Mouse (Mus musculus) Patski (cell line): ENCODE measurements around the gene Gas7. TPM values are rescaled to one million over a fixed set of nuclear protein-coding genes. Genes with fewer than 3 reads are reported as not detected.

Source experiments
- ATAC-seq: fragments of 100-300 bp; one replicate; pipeline ENCODE4 v1.8.0; 2021
- CTCF ChIA-PET: fragments of 350-600 bp; sonication (Branson Sonifier 250); formaldehyde crosslinking; loops from one replicate; lab custom pipeline; 2022; ENCODE audit warnings: inconsistent platforms; lab: Charles Lee
- POLR2A ChIA-PET: fragments of 350-600 bp; sonication (Branson Sonifier 250); formaldehyde crosslinking; loops from one replicate; lab custom pipeline; 2022; ENCODE audit warnings: antibody characterized with exemption, inconsistent platforms; lab: Charles Lee
- DNase-seq: peaks from one replicate; pipeline ENCODE4 v3.0.0-alpha.2; 2011; ENCODE audit warnings: low read depth, low spot score
- H3K27me3 ChIP-seq: fragments of 371-371 bp; one replicate; pipeline ENCODE4 v1.5.1; 2021
- CTCF ChIP-seq: fragments of 100-300 bp; IDR thresholded peaks from one replicate; pipeline ENCODE4 v1.5.1; 2021
- in situ Hi-C: fragments of 300-500 bp; cut with MboI; formaldehyde crosslinking; loops from 3 replicates; pipeline ENCODE4 v1.11.1; 2018; ENCODE audit warnings: low pct_unique_long_range_greater_than_20kb, mixed read lengths
- polyA plus RNA-seq: library from polyadenylated mRNA; unstranded; gene quantifications from one replicate; pipeline ENCODE4 v1.2.3, GENCODE M21; 2021

Gene Gas7
- polyA plus RNA-seq, 1 experiment from 2014 or later: 0.41 TPM

GRCm38 (mm10) chr11:67515912-67516305 lies 60.7 kb downstream of the Gas7 start:
- ATAC-seq: no peak

DNA sequence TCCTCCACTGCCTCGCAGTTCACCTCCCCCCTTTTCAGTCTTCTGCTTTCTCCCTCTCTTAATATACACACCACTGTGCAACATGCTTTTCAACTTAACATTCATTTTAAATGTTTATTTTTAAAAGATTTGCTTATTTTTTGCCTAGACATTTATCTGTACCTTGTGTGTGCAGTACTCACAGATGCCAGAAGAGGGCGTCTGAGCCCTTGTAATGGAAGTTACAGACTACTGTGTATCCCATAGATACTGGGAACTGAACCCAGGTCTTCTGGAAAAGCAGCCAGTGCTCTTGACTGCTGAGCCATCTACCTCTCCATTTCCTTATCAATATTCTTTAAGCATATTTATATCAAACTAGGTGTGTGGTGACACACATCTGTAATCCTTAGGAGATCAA lies 62.5 kb downstream of the Gas7 start:
- CTCF ChIA-PET: no interaction called here
- TF ChIP-seq CTCF: no peak
- ATAC-seq (no peak), DNase-seq (no peak)
- in situ Hi-C loops: no loop called here
- H3K27me3 ChIP-seq: no peaks in the 10 kb centered on the region
- POLR2A ChIA-PET: no interaction called here

More at GRCm38 (mm10) chr11:67515912-67516305, 60.7 kb downstream of the Gas7 start:
- CTCF ChIA-PET: no interaction called here
- H3K27me3 ChIP-seq: no peaks in the 10 kb centered on the region
- TF ChIP-seq CTCF: no peak
- DNase-seq: no peak
- in situ Hi-C loops: no loop called here
- POLR2A ChIA-PET: interaction anchor here (0.6 kb wide), 1 partner anchor 1550 kb away, joined by 5 read pairs; no protein-coding TSS in a partner anchor

DNA sequence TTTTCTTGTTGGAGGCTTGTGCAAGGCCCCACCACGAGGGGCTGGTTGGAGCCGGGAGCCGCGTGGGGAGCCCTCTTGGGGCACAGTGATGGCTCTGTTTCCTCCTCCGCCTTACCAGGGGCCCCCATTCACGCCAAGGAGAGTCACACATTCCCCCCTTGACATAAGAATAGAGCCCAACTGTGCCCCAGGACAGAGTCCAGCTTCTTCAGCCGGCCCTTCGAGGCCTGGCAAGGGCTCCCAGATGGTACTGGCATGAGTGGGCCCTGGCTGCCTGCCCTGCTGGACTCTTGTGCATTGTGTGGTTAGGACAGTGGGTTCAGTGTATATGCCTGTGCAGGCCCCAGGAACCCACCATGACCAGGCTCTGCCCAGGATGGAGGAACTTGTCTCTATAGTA lies 63.7 kb downstream of the Gas7 start:
- CTCF ChIA-PET: no interaction called here
- in situ Hi-C loops: no loop called here
- ATAC-seq (no peak), DNase-seq (no peak)
- TF ChIP-seq CTCF: no peak
- H3K27me3 ChIP-seq: no peaks in the 10 kb centered on the region
- POLR2A ChIA-PET: no interaction called here

GRCm38 (mm10) chr11:67522671-67523070 lies 67.4 kb downstream of the Gas7 start:
- DNase-seq (no peak), ATAC-seq (no peak)
- in situ Hi-C loops: no loop called here
- ChIA-PET CTCF (interaction anchor here (1.9 kb wide), 1 partner anchor 12 kb away, joined by 4 read pairs; no protein-coding TSS in a partner anchor), POLR2A (no interaction called here)
- no peak for TF ChIP-seq CTCF
- H3K27me3 ChIP-seq: no peaks in the 10 kb centered on the region

GRCm38 (mm10) chr11:67523806-67524205 lies 68.6 kb downstream of the Gas7 start:
- DNase-seq (no peak), ATAC-seq (no peak)
- in situ Hi-C loops: no loop called here
- POLR2A ChIA-PET: no interaction called here
- TF ChIP-seq CTCF: no peak
- CTCF ChIA-PET: no interaction called here
- no peaks in the 10 kb centered on the region for H3K27me3 ChIP-seq

- no peak for TF ChIP-seq CTCF
- ChIA-PET POLR2A (no interaction called here), CTCF (no interaction called here)
- in situ Hi-C loops: no loop called here
- H3K27me3 ChIP-seq: no peaks in the 10 kb centered on the region
- DNase-seq (no peak), ATAC-seq (no peak)
These were observed 69.5 kb downstream of the Gas7 start for GRCm38 (mm10) chr11:67524731-67525130.

GRCm38 (mm10) chr11:67525841-67526240 lies 70.6 kb downstream of the Gas7 start:
- ATAC-seq (no peak), DNase-seq (no peak)
- POLR2A ChIA-PET: no interaction called here
- CTCF ChIA-PET: no interaction called here
- TF ChIP-seq CTCF: no peak
- in situ Hi-C loops: no loop called here
- no peaks in the 10 kb centered on the region for H3K27me3 ChIP-seq

GRCm38 (mm10) chr11:67526621-67527545 lies 71.6 kb downstream of the Gas7 start:
- no peaks in the 10 kb centered on the region for H3K27me3 ChIP-seq
- in situ Hi-C loops: no loop called here
- peak; percentile 90 for ATAC-seq
- ChIA-PET CTCF (no interaction called here), POLR2A (no interaction called here)
- no peak for TF ChIP-seq CTCF
- DNase-seq: peak; percentile 51

GRCm38 (mm10) chr11:67531286-67531685 lies 76.0 kb downstream of the Gas7 start:
- ChIA-PET POLR2A (no interaction called here), CTCF (interaction anchor here (1.3 kb wide), 1 partner anchor 8 kb away, joined by 3 read pairs; no protein-coding TSS in a partner anchor)
- in situ Hi-C loops: no loop called here
- TF ChIP-seq CTCF: no peak
- no peaks in the 10 kb centered on the region for H3K27me3 ChIP-seq
- ATAC-seq (no peak), DNase-seq (no peak)

GRCm38 (mm10) chr11:67531926-67532565 lies 76.8 kb downstream of the Gas7 start:
- ChIA-PET CTCF (no interaction called here), POLR2A (no interaction called here)
- no peaks in the 10 kb centered on the region for H3K27me3 ChIP-seq
- ATAC-seq (no peak), DNase-seq (no peak)
- TF ChIP-seq CTCF: no peak
- in situ Hi-C loops: no loop called here

GRCm38 (mm10) chr11:67532728-67533127 lies 77.5 kb downstream of the Gas7 start:
- H3K27me3 ChIP-seq: no peaks in the 10 kb centered on the region
- no peak for ATAC-seq
- DNase-seq: no peak
- POLR2A ChIA-PET: no interaction called here
- CTCF ChIA-PET: no interaction called here
- in situ Hi-C loops: no loop called here
- no peak for TF ChIP-seq CTCF
